Mouse (Mus musculus) stomach, postnatal 0 days (tissue): ENCODE measurements around the gene Cd3g.

Experiments used
- CTCF ChIP-seq: IDR thresholded peaks from 2 replicates; pipeline ENCODE4 v1.5.1; 2016; ENCODE audit warnings: antibody characterized with exemption, low read depth, mild to moderate bottlenecking, moderate library complexity
- EP300 ChIP-seq: optimal IDR thresholded peaks from 2 replicates; pipeline ENCODE3; 2016; ENCODE audit warnings: antibody characterized with exemption

DNA sequence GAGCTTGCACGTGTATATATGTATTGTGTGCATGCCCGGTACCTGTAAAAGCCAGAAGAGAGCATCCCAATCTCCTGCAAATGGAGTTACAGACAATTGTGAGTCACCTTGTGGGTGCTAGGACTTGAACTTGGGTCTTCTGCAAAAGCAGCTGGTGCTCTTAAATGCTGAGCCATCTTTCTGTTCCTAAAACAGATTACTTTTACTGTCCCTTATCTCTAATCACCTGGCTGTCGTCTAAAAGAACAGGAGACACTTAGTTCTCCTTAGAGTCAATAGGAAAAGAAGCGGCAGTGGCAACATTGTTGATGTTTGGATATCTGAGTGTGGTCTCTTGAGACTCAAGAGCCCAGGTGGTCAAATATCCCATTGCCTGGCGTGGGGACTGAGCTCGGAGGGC lies 2.4 kb downstream of the Cd3g start:
- TF ChIP-seq CTCF (no peak), EP300 (no peak)
